Mouse (Mus musculus) MEL (cell line): ENCODE data around the gene Prkcb. TPM values are rescaled to one million over a fixed set of nuclear protein-coding genes. Genes with fewer than 3 reads are reported as not detected.

Experiments used
- DNase-seq: peaks from one replicate; pipeline ENCODE4 v3.0.0; 2011; ENCODE audit warnings: low read depth, low spot score
- H3K27ac ChIP-seq: 2 replicates; pipeline ENCODE4 v1.5.1; 2012; ENCODE audit warnings: low read depth, mild to moderate bottlenecking, control low read depth, low read length, moderate library complexity; ENCODE audit not compliant: control insufficient read depth
- H3K27me3 ChIP-seq, 2 experiments: fragments of 150-350 bp in 1 of 2; sonication (generic) in 1 of 2; 2 replicates each; pipeline ENCODE4 v1.6.1; 2012; ENCODE audit warnings: low read length in 2 of 2, mild to moderate bottlenecking in 2 of 2, improper control_type of control experiment in 1 of 2, moderate library complexity in 1 of 2; ENCODE audit not compliant: insufficient read depth in 2 of 2, control insufficient read depth in 1 of 2
- H3K36me3 ChIP-seq, 2 experiments: 2 replicates each; pipeline ENCODE4 v1.6.1; 2012 to 2014; ENCODE audit warnings: low read length in 2 of 2, improper control_type of control experiment in 1 of 2, inconsistent platforms in 1 of 2, mild to moderate bottlenecking in 1 of 2; ENCODE audit not compliant: insufficient read depth in 2 of 2, control insufficient read depth in 1 of 2
- H3K4me1 ChIP-seq, 2 experiments: fragments of 150-350 bp in 1 of 2; sonication (generic) in 1 of 2; 2 replicates each; pipeline ENCODE4 v1.6.1; 2012; ENCODE audit warnings: low read length in 2 of 2, improper control_type of control experiment in 1 of 2, mild to moderate bottlenecking in 1 of 2; ENCODE audit not compliant: insufficient read depth in 2 of 2, control insufficient read depth in 1 of 2
- H3K4me3 ChIP-seq, 2 experiments: fragments of 150-350 bp in 1 of 2; sonication (generic) in 1 of 2; 2 replicates each; pipeline ENCODE4 v1.5.1; 2012; ENCODE audit warnings: low read depth in 2 of 2, low read length in 2 of 2, mild to moderate bottlenecking in 2 of 2, moderate library complexity in 2 of 2, control low read depth in 1 of 2, improper control_type of control experiment in 1 of 2; ENCODE audit not compliant: control insufficient read depth in 1 of 2, insufficient read depth in 1 of 2
- H3K79me2 ChIP-seq: 2 replicates; pipeline ENCODE4 v1.6.1; 2012; ENCODE audit warnings: mild to moderate bottlenecking, low read length, moderate library complexity; ENCODE audit not compliant: control insufficient read depth, poor library complexity, insufficient read depth
- H3K9ac ChIP-seq: 2 replicates; pipeline ENCODE4 v1.6.1; 2012; ENCODE audit warnings: low read depth, mild to moderate bottlenecking, control low read depth, low read length, moderate library complexity; ENCODE audit not compliant: control insufficient read depth, poor library complexity, severe bottlenecking
- H3K9me3 ChIP-seq: fragments of 150-350 bp; sonication (generic); replicated peaks from 2 replicates; pipeline ENCODE4 v1.6.1; 2012; ENCODE audit warnings: mild to moderate bottlenecking, low read length, improper control_type of control experiment, moderate library complexity; ENCODE audit not compliant: insufficient read depth
- BHLHE40 ChIP-seq: IDR thresholded peaks from 2 replicates; pipeline ENCODE4 v1.6.1; 2012; ENCODE audit warnings: low read depth, mild to moderate bottlenecking, inconsistent platforms, low read length, improper control_type of control experiment, borderline replicate concordance
- ETS1 ChIP-seq: IDR thresholded peaks from 2 replicates; pipeline ENCODE4 v1.6.1; 2012; ENCODE audit warnings: low read depth, mild to moderate bottlenecking, inconsistent platforms, low read length, improper control_type of control experiment, moderate library complexity
- GATA1 ChIP-seq: IDR thresholded peaks from 2 replicates; pipeline ENCODE4 v1.6.1; 2011; ENCODE audit warnings: low read depth, low read length, improper control_type of control experiment
- JUND ChIP-seq: IDR thresholded peaks from 2 replicates; pipeline ENCODE4 v1.6.1; 2011; ENCODE audit warnings: low read depth, mild to moderate bottlenecking, improper control_type of control experiment, low read length
- MAX ChIP-seq: IDR thresholded peaks from 2 replicates; pipeline ENCODE4 v1.6.1; 2011; ENCODE audit warnings: low read length, improper control_type of control experiment
- MXI1 ChIP-seq: IDR thresholded peaks from 2 replicates; pipeline ENCODE4 v1.6.1; 2011; ENCODE audit warnings: mild to moderate bottlenecking, low read depth, low read length, improper control_type of control experiment
- MYB ChIP-seq: IDR thresholded peaks from 2 replicates; pipeline ENCODE4 v1.6.1; 2011; ENCODE audit warnings: mild to moderate bottlenecking, low read depth, low read length, improper control_type of control experiment
- NRF1 ChIP-seq: IDR thresholded peaks from 2 replicates; pipeline ENCODE4 v1.6.1; 2014; ENCODE audit warnings: low read depth, mild to moderate bottlenecking, inconsistent platforms, low read length, improper control_type of control experiment, moderate library complexity; ENCODE audit not compliant: poor library complexity, insufficient read depth, severe bottlenecking
- POLR2A ChIP-seq, 2 experiments: IDR thresholded peaks; 2 replicates each; pipeline ENCODE4 v1.6.1; 2011 to 2012; ENCODE audit warnings: low read length in 2 of 2, mild to moderate bottlenecking in 2 of 2, control low read depth in 1 of 2, improper control_type of control experiment in 1 of 2, low read depth in 1 of 2, moderate library complexity in 1 of 2; ENCODE audit not compliant: control insufficient read depth in 1 of 2, insufficient read depth in 1 of 2, poor library complexity in 1 of 2
- POLR2AphosphoS2 ChIP-seq: IDR thresholded peaks from 2 replicates; pipeline ENCODE4 v1.6.1; 2011; ENCODE audit warnings: low read length, improper control_type of control experiment
- TAL1 ChIP-seq: IDR thresholded peaks from 2 replicates; pipeline ENCODE4 v1.6.1; 2012; ENCODE audit warnings: mild to moderate bottlenecking, inconsistent platforms, low read length, moderate library complexity, mixed read lengths
- UBTF ChIP-seq: IDR thresholded peaks from 2 replicates; pipeline ENCODE4 v1.6.1; 2012; ENCODE audit warnings: low read depth, mild to moderate bottlenecking, inconsistent platforms, low read length, improper control_type of control experiment, moderate library complexity, borderline replicate concordance; ENCODE audit not compliant: insufficient read depth
- USF1 ChIP-seq: IDR thresholded peaks from 2 replicates; pipeline ENCODE4 v1.6.1; 2014; ENCODE audit warnings: low read depth, mild to moderate bottlenecking, inconsistent platforms, low read length, improper control_type of control experiment, moderate library complexity
- polyA plus RNA-seq, 2 experiments: library from polyadenylated mRNA; stranded (reverse) in 1 of 2; unstranded in 1 of 2; fragments of >175 nt in 1 of 2; fragments of >200 nt in 1 of 2; gene quantifications; 2 replicates each; pipeline versions ENCODE4 v1.2.1 to v1.2.4; 2012; ENCODE audit warnings: low replicate concordance in 2 of 2, low read depth in 1 of 2; ENCODE audit not compliant: insufficient read length in 2 of 2, insufficient read depth in 1 of 2, missing spikeins in 1 of 2
- total RNA-seq: library from RNA; depleted of rRNA; stranded (reverse); fragments of 300-350 nt; gene quantifications from 2 replicates; pipeline ENCODE4 v1.2.3, GENCODE M21; 2012; rRNA removed

The Prkcb gene
- total and polyA plus RNA-seq, 3 experiments, result not detected

- no peaks in the 10 kb centered on the region for H3K79me2 ChIP-seq
- H3K27ac ChIP-seq, result no peak overlapping the region
- no peaks in the 10 kb centered on the region for H3K36me3 ChIP-seq
- H3K27me3 ChIP-seq, result no peaks in the 10 kb centered on the region
- H3K9ac ChIP-seq, result no peak overlapping the region
- no peak overlapping the region for H3K4me3 ChIP-seq
- no peak for DNase-seq
- H3K4me1 ChIP-seq, result no peaks in the 10 kb centered on the region
- no peaks in the 10 kb centered on the region for H3K9me3 ChIP-seq
- TF ChIP-seq UBTF, result no peak
- TF ChIP-seq USF1, result no peak
- no peak for TF ChIP-seq TAL1
- no peak for TF ChIP-seq GATA1
- no peak for TF ChIP-seq ETS1
- TF ChIP-seq JUND, result no peak
- TF ChIP-seq BHLHE40, result no peak
- no peak for TF ChIP-seq POLR2A (IDR thresholded peaks at IDR 0.05; ENCODE audit: control insufficient read depth in 1 of 2, insufficient read depth in 1 of 2, low read depth in 1 of 2, low read length in 2 of 2, poor library complexity in 1 of 2)
- no peak for TF ChIP-seq MXI1
- TF ChIP-seq POLR2AphosphoS2, result no peak
- TF ChIP-seq MYB, result no peak
- TF ChIP-seq MAX, result no peak
- no peak for TF ChIP-seq NRF1
- TF ChIP-seq, all 39 proteins: peak for 0
Observed at GRCm38 (mm10) chr7:122675207-122675606, 386.7 kb downstream of the Prkcb start.

Other genes starting within 250 kb of the Prkcb start
- 29.2 and 31.2 TPM in 2 replicates for gene Ubfd1, start 221.6 kb upstream of the Prkcb start, total RNA-seq
- 10 to 100 TPM in 1 of 2 experiments, not detected in 1; 33.8 TPM for gene Ubfd1, start 221.6 kb upstream of the Prkcb start, polyA plus RNA-seq
- gene Ears2, start 221.5 kb upstream of the Prkcb start, total RNA-seq, result 8.8 and 9.9 TPM in 2 replicates
- gene Ears2, start 221.5 kb upstream of the Prkcb start, polyA plus RNA-seq, result 10 to 100 TPM in 1 of 2 experiments, not detected in 1; 12.8 TPM
- gene Ndufab1, start 186.9 kb upstream of the Prkcb start, total RNA-seq, result 161 and 172 TPM in 2 replicates
- gene Ndufab1, start 186.9 kb upstream of the Prkcb start, polyA plus RNA-seq, result 100 to 1,000 TPM; 119 to 452 TPM
- gene Palb2, start 155.8 kb upstream of the Prkcb start, total RNA-seq, result 16.1 and 20.8 TPM in 2 replicates
- gene Palb2, start 155.8 kb upstream of the Prkcb start, polyA plus RNA-seq, result 10 to 100 TPM in 1 of 2 experiments, not detected in 1; 17.7 TPM
- gene Dctn5, start 155.7 kb upstream of the Prkcb start, total RNA-seq, result 46.6 and 54.2 TPM in 2 replicates
- 100 to 1,000 TPM in 1 of 2 experiments, 10 to 100 TPM in 1; 71.3 to 203 TPM for gene Dctn5, start 155.7 kb upstream of the Prkcb start, polyA plus RNA-seq
- gene Plk1, start 129.3 kb upstream of the Prkcb start, total RNA-seq, result 46.7 and 67.8 TPM in 2 replicates
- gene Plk1, start 129.3 kb upstream of the Prkcb start, polyA plus RNA-seq, result 100 to 1,000 TPM; 157 to 244 TPM
- not detected in 2 replicates for gene Ern2, start 102.5 kb upstream of the Prkcb start, total RNA-seq
- not detected for gene Ern2, start 102.5 kb upstream of the Prkcb start, polyA plus RNA-seq
- not detected in 2 replicates for gene Chp2, start 69.3 kb upstream of the Prkcb start, total RNA-seq
- gene Chp2, start 69.3 kb upstream of the Prkcb start, polyA plus RNA-seq, result not detected